Mouse (Mus musculus) megakaryocyte, embryonic 14.5 days (primary cell): ENCODE measurements at regions not wholly inside any gene's neighbourhood (a gene's known extent, or its start where the extent isn't known, plus 50 kb on each side); places are given as distances from the start of the nearest gene placed in this dataset.

ENCODE experiments used
- FLI1 ChIP-seq: IDR thresholded peaks from 2 replicates; pipeline ENCODE4 v1.6.1; 2012; ENCODE audit warnings: low read length, inconsistent platforms, mixed read lengths
- GATA1 ChIP-seq: IDR thresholded peaks from 3 replicates; pipeline ENCODE4 v1.6.1; 2012; ENCODE audit warnings: mixed read lengths, low read length, inconsistent platforms, borderline replicate concordance

GRCm38 (mm10) chr9:85925259-85925658 lies 83.1 kb downstream of the Tpbg start:
- TF ChIP-seq GATA1 = no peak
- TF ChIP-seq FLI1 = no peak
